Mouse (Mus musculus) lung, embryonic 14.5 days (tissue): Measurements from ENCODE around the gene Wdtc1. TPM values are rescaled to one million over a fixed set of nuclear protein-coding genes. Genes with fewer than 3 reads are reported as not detected.

Experiments
- ATAC-seq: fragments of 200-750 bp; cut with Nextera tagmentation; 2 replicates; pipeline ENCODE4 v1.8.0; 2017; ENCODE audit warnings: mild to moderate bottlenecking, moderate TSS enrichment, moderate library complexity; ENCODE audit not compliant: insufficient read depth
- DNase-seq: peaks from one replicate; pipeline ENCODE4 v3.0.0-alpha.2; 2015
- H3K27ac ChIP-seq: fragments of 300-500 bp; sonication (generic); 2 replicates; pipeline ENCODE4 v1.5.1; 2014; ENCODE audit warnings: low read depth, mild to moderate bottlenecking, moderate library complexity
- H3K27me3 ChIP-seq: fragments of 300-500 bp; sonication (generic); 2 replicates; pipeline ENCODE4 v1.6.1; 2014; ENCODE audit warnings: low read length, control low read depth; ENCODE audit not compliant: insufficient read depth
- H3K36me3 ChIP-seq: fragments of 300-500 bp; sonication (generic); 2 replicates; pipeline ENCODE4 v1.6.1; 2014; ENCODE audit warnings: control low read depth; ENCODE audit not compliant: insufficient read depth
- H3K4me1 ChIP-seq: fragments of 300-500 bp; sonication (generic); 2 replicates; pipeline ENCODE4 v1.6.1; 2014; ENCODE audit warnings: antibody characterized with exemption, control low read depth; ENCODE audit not compliant: insufficient read depth
- H3K4me2 ChIP-seq: fragments of 300-500 bp; sonication (generic); 2 replicates; pipeline ENCODE4 v1.6.1; 2014; ENCODE audit warnings: mild to moderate bottlenecking
- H3K4me3 ChIP-seq: fragments of 300-500 bp; sonication (generic); 2 replicates; pipeline ENCODE4 v1.5.1; 2014; ENCODE audit warnings: low read depth, low read length
- H3K9ac ChIP-seq: fragments of 300-500 bp; sonication (generic); 2 replicates; pipeline ENCODE4 v1.6.1; 2014
- H3K9me3 ChIP-seq: fragments of 300-500 bp; sonication (generic); 2 replicates; pipeline ENCODE4 v1.6.1; 2016; ENCODE audit warnings: low read depth, low read length, control low read depth
- CTCF ChIP-seq: IDR thresholded peaks from 2 replicates; pipeline ENCODE4 v1.5.1; 2016; ENCODE audit warnings: antibody characterized with exemption, low read depth
- WGBS: fragments of 180-500 bp; shearing (Covaris S2); extraction: QIAGEN DNeasy Blood & Tissue Kit; methylation state at CpG from one replicate; pipeline ENCODE4 v1.1.7; 2014; 5-methylcytosine and 5-hydroxymethylcytosine counted together
- polyA plus RNA-seq: library from polyadenylated mRNA; unstranded; fragments of >200 nt; fragmentation: Nextera tagmentation; extraction: Ambion mirVana; gene quantifications from 2 replicates; pipeline ENCODE4 v1.2.1, GENCODE M21; 2014

Gene Wdtc1
- polyA plus RNA-seq, 1 experiment from 2014 or later: 15.3 TPM

GRCm38 (mm10) chr4:133301802-133302201 is 51.5 kb downstream of the Wdtc1 start:
- no peak overlapping the region for H3K27ac ChIP-seq
- no peaks in the 10 kb centered on the region for H3K9me3 ChIP-seq
- DNase-seq (peak; percentile 83), ATAC-seq (no peak)
- H3K4me1 ChIP-seq: peaks cover 10% of the 10 kb centered on the region; the same call in 1 of the 2 replicates
- H3K4me3 ChIP-seq: no peak overlapping the region
- peak; percentile 94 for TF ChIP-seq CTCF
- H3K27me3 ChIP-seq: no peaks in the 10 kb centered on the region
- 22% methylated on average over 4 of the region's 4 CpGs for WGBS
- H3K9ac ChIP-seq: no peak overlapping the region
- peaks cover 34% of the 10 kb centered on the region for H3K36me3 ChIP-seq
- H3K4me2 ChIP-seq: no peak overlapping the region

DNA sequence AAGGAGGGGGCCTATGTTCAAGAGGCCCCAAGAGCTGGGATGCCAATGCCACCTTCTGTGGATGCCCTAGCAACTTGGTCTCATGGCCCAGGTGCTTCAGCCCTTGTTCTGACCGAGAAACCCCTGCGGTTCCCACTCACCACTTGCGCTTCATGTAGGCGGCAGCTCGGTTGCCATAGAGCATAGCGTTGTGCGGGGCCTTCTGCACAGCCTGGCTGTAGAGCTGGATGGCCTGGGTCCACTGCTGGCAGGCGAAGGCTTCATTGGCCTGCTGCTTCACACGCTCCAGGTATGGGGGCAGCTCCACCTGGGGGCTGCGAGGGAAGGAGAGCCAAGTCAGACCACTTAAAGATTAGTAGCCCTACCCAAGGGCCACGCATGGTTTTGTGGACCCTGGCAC is 52.9 kb downstream of the Wdtc1 start:
- Histone ChIP-seq H3K4me1 (peaks cover 10% of the 10 kb centered on the region; the same call in 1 of the 2 replicates), H3K4me3 (no peak overlapping the region), H3K9ac (no peak overlapping the region), H3K36me3 (peaks cover 44% of the 10 kb centered on the region), H3K27ac (no peak overlapping the region), H3K27me3 (no peaks in the 10 kb centered on the region), H3K4me2 (no peak overlapping the region), H3K9me3 (no peaks in the 10 kb centered on the region)
- DNase-seq: no peak
- ATAC-seq: no peak
- WGBS: 84% methylated on average over 11 of the region's 11 CpGs
- no peak for TF ChIP-seq CTCF

DNA sequence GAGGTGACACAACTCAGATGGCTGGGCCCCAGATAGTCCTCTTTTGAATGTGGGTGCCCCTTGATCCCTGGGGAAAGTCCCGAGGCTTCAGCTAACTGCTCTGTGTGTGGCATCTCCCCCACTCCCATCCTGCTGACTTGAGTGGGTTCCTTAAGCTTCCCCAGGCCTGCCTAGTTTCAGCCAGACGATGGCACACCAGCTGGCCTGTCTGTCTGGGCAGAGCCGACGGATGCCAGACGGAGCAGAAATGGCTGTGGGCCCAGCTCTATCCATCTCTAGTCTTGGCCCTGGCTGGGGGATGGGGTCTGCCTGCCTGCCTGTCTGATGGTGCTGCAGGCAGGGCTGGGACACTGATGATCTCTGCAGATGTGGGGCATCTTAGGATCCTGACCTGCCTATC is 53.6 kb downstream of the Wdtc1 start:
- Histone ChIP-seq H3K9me3 (no peaks in the 10 kb centered on the region), H3K9ac (no peak overlapping the region; the same call in 1 of the 2 replicates), H3K4me3 (no peak overlapping the region), H3K27me3 (no peaks in the 10 kb centered on the region), H3K27ac (0 out of 2 replicates have a peak overlapping the region, but pooled peaks have one; percentile 42), H3K4me1 (peaks cover 10% of the 10 kb centered on the region; the same call in 1 of the 2 replicates), H3K36me3 (peaks cover 51% of the 10 kb centered on the region), H3K4me2 (no peak overlapping the region)
- ATAC-seq (no peak), DNase-seq (peak; percentile 20)
- 45% methylated on average over 5 of the region's 5 CpGs for WGBS
- TF ChIP-seq CTCF: no peak

DNA sequence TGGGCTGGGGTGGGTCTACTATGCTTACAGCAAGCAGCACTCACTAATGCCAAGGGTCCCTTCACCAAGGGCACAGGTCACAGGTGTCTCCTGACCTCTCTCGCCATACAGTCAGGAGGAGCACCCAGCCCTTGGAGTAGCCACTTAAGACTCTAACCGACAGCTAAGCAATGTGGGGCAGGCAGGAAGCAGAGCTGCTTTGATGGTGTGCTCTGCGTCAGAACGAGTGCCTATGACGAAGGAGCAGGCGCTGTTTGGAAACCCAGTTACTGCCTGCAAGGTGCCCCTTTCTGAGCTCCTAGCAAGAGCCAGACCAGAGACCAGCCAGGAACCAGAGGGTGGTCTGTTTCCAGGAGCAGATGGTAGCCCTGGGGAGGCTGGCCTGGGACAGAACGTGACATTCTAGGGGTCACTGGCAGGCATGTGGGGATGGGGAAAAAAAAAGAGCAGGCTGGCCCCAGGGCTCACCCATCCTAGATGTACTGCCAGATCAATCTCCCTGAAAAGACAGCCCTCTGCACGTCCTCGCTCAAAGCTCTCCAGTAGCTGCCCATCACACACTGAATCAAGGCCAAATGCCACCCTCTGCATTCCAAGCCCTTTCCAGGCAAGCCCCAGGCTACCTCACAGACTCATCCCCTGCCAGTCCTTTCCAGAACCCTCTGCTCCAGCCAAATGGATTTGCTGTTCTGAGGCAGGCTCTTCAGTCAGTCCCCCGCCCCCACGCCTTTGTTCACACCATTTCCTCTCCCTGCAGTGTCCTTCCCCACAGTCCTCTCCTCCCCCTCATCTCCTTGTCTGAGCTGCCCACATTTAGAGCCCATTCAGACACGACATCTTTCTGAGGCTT is 54.5 kb downstream of the Wdtc1 start:
- ATAC-seq (no peak), DNase-seq (peak; percentile 32)
- peaks cover 11% of the 10 kb centered on the region; the same call in 1 of the 2 replicates for H3K4me1 ChIP-seq
- no peak overlapping the region for H3K4me3 ChIP-seq
- H3K9ac ChIP-seq: no peak overlapping the region; the same call in none of the 2 replicates
- H3K4me2 ChIP-seq: no peak overlapping the region
- no peaks in the 10 kb centered on the region for H3K27me3 ChIP-seq
- WGBS: 44% methylated on average over 12 of the region's 12 CpGs
- TF ChIP-seq CTCF: no peak
- H3K27ac ChIP-seq: peak overlapping the region; percentile 42; the same call in 1 of the 2 replicates
- peaks cover 46% of the 10 kb centered on the region for H3K36me3 ChIP-seq
- H3K9me3 ChIP-seq: no peaks in the 10 kb centered on the region

- Histone ChIP-seq H3K9me3 (no peaks in the 10 kb centered on the region), H3K36me3 (peaks cover 43% of the 10 kb centered on the region), H3K4me1 (peaks cover 19% of the 10 kb centered on the region; the same call in 1 of the 2 replicates), H3K4me2 (no peak overlapping the region), H3K27me3 (no peaks in the 10 kb centered on the region), H3K27ac (peak overlapping the region; percentile 65; the same call in 1 of the 2 replicates), H3K9ac (0 out of 2 replicates have a peak overlapping the region, but pooled peaks have one; percentile 16), H3K4me3 (no peak overlapping the region)
- peak; percentile 98 for TF ChIP-seq CTCF
- peak; percentile 88 for ATAC-seq
- DNase-seq: peak; percentile 96
- WGBS: 4% methylated on average over 5 of the region's 5 CpGs
Measured at GRCm38 (mm10) chr4:133297801-133298238, 55.5 kb downstream of the Wdtc1 start.

DNA sequence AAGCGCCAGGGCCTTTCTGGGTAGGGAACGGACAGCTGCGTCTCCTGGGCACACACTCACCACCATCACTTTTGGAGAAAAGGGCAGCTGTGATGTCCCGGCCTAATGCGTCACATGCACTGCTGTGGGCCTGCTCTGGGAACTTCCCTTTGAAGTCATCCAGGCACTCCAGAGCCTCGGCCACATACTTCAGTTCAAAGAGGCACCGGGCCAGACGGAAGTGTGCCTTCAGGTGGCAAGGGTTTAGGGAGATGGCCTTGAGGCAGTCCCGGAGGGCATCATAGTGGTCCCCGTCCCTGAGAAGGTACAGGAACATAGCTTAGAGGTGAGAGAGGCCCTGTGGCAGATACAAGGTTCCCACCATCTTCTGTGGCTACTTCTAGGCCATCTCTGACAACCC is 55.9 kb downstream of the Wdtc1 start:
- no peak for DNase-seq
- Histone ChIP-seq H3K27me3 (no peaks in the 10 kb centered on the region), H3K36me3 (peaks cover 39% of the 10 kb centered on the region), H3K9me3 (no peaks in the 10 kb centered on the region), H3K9ac (peak overlapping the region; percentile 2; the same call in 1 of the 2 replicates), H3K27ac (no peak overlapping the region), H3K4me3 (no peak overlapping the region), H3K4me1 (peaks cover 20% of the 10 kb centered on the region; the same call in 1 of the 2 replicates), H3K4me2 (no peak overlapping the region)
- no peak for ATAC-seq
- TF ChIP-seq CTCF: no peak
- 51% methylated on average over 10 of the region's 10 CpGs for WGBS

DNA sequence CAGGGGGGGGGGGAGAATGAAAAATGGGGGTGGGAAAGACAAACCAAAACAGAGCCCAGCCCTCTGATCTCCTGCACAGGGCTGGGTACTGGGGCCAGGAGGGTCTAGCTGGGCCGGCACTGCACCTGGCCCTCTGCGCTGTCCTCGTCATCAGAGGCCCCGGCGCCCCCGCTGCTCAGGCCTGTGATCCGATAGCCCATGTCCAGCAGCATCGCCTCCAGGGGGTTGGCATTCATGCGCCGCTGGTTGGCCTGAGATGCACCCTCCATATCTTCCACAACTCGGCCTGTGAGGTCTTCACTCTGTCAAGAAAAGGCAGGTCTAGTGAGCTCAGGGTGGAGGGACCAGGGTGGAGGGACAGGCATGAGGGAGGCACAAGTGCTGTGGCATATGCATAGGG is 59.2 kb downstream of the Wdtc1 start:
- no peak overlapping the region for H3K27ac ChIP-seq
- peaks cover 29% of the 10 kb centered on the region; the same call in 1 of the 2 replicates for H3K36me3 ChIP-seq
- H3K9ac ChIP-seq: no peak overlapping the region
- no peak for TF ChIP-seq CTCF
- H3K4me2 ChIP-seq: no peak overlapping the region
- H3K4me1 ChIP-seq: peaks cover 20% of the 10 kb centered on the region; the same call in 1 of the 2 replicates
- no peak for ATAC-seq
- H3K27me3 ChIP-seq: no peaks in the 10 kb centered on the region
- no peak for DNase-seq
- no peaks in the 10 kb centered on the region for H3K9me3 ChIP-seq
- WGBS: 53% methylated on average over 11 of the region's 11 CpGs
- H3K4me3 ChIP-seq: no peak overlapping the region
